Mouse (Mus musculus) thymus, adult 2 months (tissue): Measurements from ENCODE around the gene Ccdc162.

Source experiments
- CTCF ChIP-seq: fragments of 200-500 bp; IDR thresholded peaks from 2 replicates; pipeline ENCODE4 v1.5.1; 2012; ENCODE audit warnings: mild to moderate bottlenecking, control low read depth, low read length, moderate library complexity, borderline replicate concordance; ENCODE audit not compliant: control insufficient read depth, poor library complexity, insufficient read depth; ENCODE audit errors: extremely low read depth
- POLR2A ChIP-seq: fragments of 200-500 bp; IDR thresholded peaks from 2 replicates; pipeline ENCODE4 v1.6.1; 2012; ENCODE audit warnings: mild to moderate bottlenecking, low read length, control low read depth, moderate library complexity; ENCODE audit not compliant: control insufficient read depth, poor library complexity, insufficient read depth; ENCODE audit errors: extremely low read depth

GRCm38 (mm10) chr10:41582901-41583361 is 133.5 kb downstream of the Ccdc162 start:
- TF ChIP-seq CTCF (no peak), POLR2A (no peak)
